Mouse (Mus musculus) liver, embryonic 14.5 days (tissue): ENCODE measurements around the gene Proz. TPM values are rescaled to one million over a fixed set of nuclear protein-coding genes. Genes with fewer than 3 reads are reported as not detected.

Experiments
- ATAC-seq: fragments of 200-750 bp; cut with Nextera tagmentation; 2 replicates; pipeline ENCODE4 v1.8.0; 2017; ENCODE audit warnings: moderate number of reproducible peaks, mild to moderate bottlenecking, moderate library complexity; ENCODE audit not compliant: insufficient read depth
- DNase-seq, 3 experiments: peaks; one replicate each; pipeline ENCODE4 v3.0.0-alpha.2; 2012 to 2013; ENCODE audit warnings: low read depth in 3 of 3, low spot score in 3 of 3
- H3K27ac ChIP-seq: fragments of 300-500 bp; sonication (generic); 2 replicates; pipeline ENCODE4 v1.5.1; 2014; ENCODE audit warnings: moderate library complexity, mild to moderate bottlenecking, control low read depth, inconsistent platforms
- H3K27me3 ChIP-seq: fragments of 300-500 bp; sonication (generic); 2 replicates; pipeline ENCODE4 v1.6.1; 2014; ENCODE audit warnings: mild to moderate bottlenecking, low read length, moderate library complexity; ENCODE audit not compliant: control insufficient read depth, insufficient read depth
- H3K36me3 ChIP-seq: fragments of 300-500 bp; sonication (generic); replicated peaks from 2 replicates; pipeline ENCODE4 v1.6.1; 2014; ENCODE audit warnings: low read depth; ENCODE audit not compliant: control insufficient read depth, insufficient read depth
- H3K4me1 ChIP-seq, 2 experiments: fragments of 200-500 bp in 1 of 2; fragments of 300-500 bp in 1 of 2; sonication (generic) in 1 of 2; replicated peaks; 2 replicates each; pipeline ENCODE4 v1.6.1; 2012 to 2014; ENCODE audit warnings: antibody characterized with exemption in 1 of 2, inconsistent platforms in 1 of 2, low read length in 1 of 2; ENCODE audit not compliant: control insufficient read depth in 2 of 2, insufficient read depth in 2 of 2
- H3K4me2 ChIP-seq: fragments of 300-500 bp; sonication (generic); 2 replicates; pipeline ENCODE4 v1.6.1; 2014; ENCODE audit warnings: low read depth, mild to moderate bottlenecking, control low read depth, moderate library complexity
- H3K4me3 ChIP-seq, 2 experiments: fragments of 200-500 bp in 1 of 2; fragments of 300-500 bp in 1 of 2; sonication (generic) in 1 of 2; 2 replicates each; pipeline ENCODE4 v1.5.1; 2012 to 2014; ENCODE audit warnings: low read depth in 2 of 2, low read length in 2 of 2, mild to moderate bottlenecking in 2 of 2, control low read depth in 1 of 2, inconsistent platforms in 1 of 2, moderate library complexity in 1 of 2; ENCODE audit not compliant: insufficient read depth in 1 of 2
- H3K9ac ChIP-seq: fragments of 300-500 bp; sonication (generic); replicated peaks from 2 replicates; pipeline ENCODE4 v1.6.1; 2014; ENCODE audit warnings: mild to moderate bottlenecking, control low read depth, moderate library complexity
- H3K9me3 ChIP-seq: fragments of 300-500 bp; sonication (generic); 2 replicates; pipeline ENCODE4 v1.6.1; 2016; ENCODE audit warnings: low read length, mixed read lengths; ENCODE audit not compliant: control insufficient read depth
- CTCF ChIP-seq: IDR thresholded peaks from 2 replicates; pipeline ENCODE4 v1.5.1; 2016; ENCODE audit warnings: antibody characterized with exemption, low read depth, control low read depth
- EP300 ChIP-seq: IDR thresholded peaks from 2 replicates; pipeline ENCODE4 v1.6.1; 2016; ENCODE audit warnings: antibody characterized with exemption, low read depth
- WGBS: fragments of 180-500 bp; shearing (Covaris S2); extraction: QIAGEN DNeasy Blood & Tissue Kit; methylation state at CpG from one replicate; pipeline ENCODE4 v1.1.7; 2014; ENCODE audit not compliant: insufficient replicate concordance; 5-methylcytosine and 5-hydroxymethylcytosine counted together
- polyA plus RNA-seq, 2 experiments: library from polyadenylated mRNA; depleted of rRNA in 1 of 2; stranded (reverse) in 1 of 2; unstranded in 1 of 2; fragments of >200 nt; fragmentation: Nextera tagmentation in 1 of 2; extraction: Ambion mirVana in 1 of 2; gene quantifications; 2 replicates each; pipeline versions ENCODE4 v1.2.1 to v1.2.3; 2012 to 2014

Proz gene
- polyA plus RNA-seq, 2 experiments, result 24.6 to 30.2 TPM

- WGBS, result under 1% methylated on average over 72 of the region's 87 CpGs
- Histone ChIP-seq H3K36me3 (no peaks in the 10 kb centered on the region; the same call in 1 of the 2 replicates), H3K9me3 (no peaks in the 10 kb centered on the region), H3K27ac (peak within 1 kb of the TSS; percentile 92), H3K4me1 (peaks cover 31 to 34% of the 10 kb centered on the region in 2 experiments), H3K27me3 (no peaks in the 10 kb centered on the region), H3K4me3 (peak within 1 kb of the TSS; percentile 89 to 95), H3K9ac (peak within 1 kb of the TSS; percentile 98), H3K4me2 (peak within 1 kb of the TSS; percentile 96)
- ATAC-seq (peak; percentile 84), DNase-seq (peak; percentile 94 to 96 (median 95))
- TF ChIP-seq CTCF (peak; percentile 88), EP300 (no peak)
Measured at GRCm38 (mm10) chr8:13105087-13105881, 44.6 kb downstream of the Proz start, which contains the start of the genes Pcid2 and Cul4a. TSS of gene Pcid2 (minus strand) at chr8:13105459. TSS of gene Cul4a (plus strand) at chr8:13105621.

- Histone ChIP-seq H3K4me2 (peak overlapping the region; percentile 80), H3K27ac (peak overlapping the region; percentile 92), H3K36me3 (no peaks in the 10 kb centered on the region; the same call in 1 of the 2 replicates), H3K4me3 (peak overlapping the region; percentile 89 to 95), H3K4me1 (peaks cover 34 to 37% of the 10 kb centered on the region in 2 experiments), H3K27me3 (no peaks in the 10 kb centered on the region), H3K9me3 (no peaks in the 10 kb centered on the region), H3K9ac (peak overlapping the region; percentile 98)
- TF ChIP-seq EP300 (no peak), CTCF (no peak)
- no peak for DNase-seq
- WGBS, result 0% methylated on average over 60 of the region's 63 CpGs
- ATAC-seq, result peak; percentile 45
Measured at GRCm38 (mm10) chr8:13105908-13106551, 45.3 kb downstream of the Proz start.

- H3K27me3 ChIP-seq, result no peaks in the 10 kb centered on the region
- H3K9me3 ChIP-seq, result no peaks in the 10 kb centered on the region
- H3K27ac ChIP-seq, result peak overlapping the region; percentile 92
- WGBS, result 26% methylated on average over 13 of the region's 13 CpGs
- H3K4me3 ChIP-seq, result peak overlapping the region; percentile 54 to 95
- H3K9ac ChIP-seq, result peak overlapping the region; percentile 98
- H3K36me3 ChIP-seq, result peaks cover 4% of the 10 kb centered on the region
- peak; percentile 36 for ATAC-seq
- DNase-seq, result peak; percentile 72 to 75 (median 74)
- no peak for TF ChIP-seq CTCF
- peak; percentile 86 for TF ChIP-seq EP300
- H3K4me2 ChIP-seq, result peak overlapping the region; percentile 80
- peaks cover 34 to 38% of the 10 kb centered on the region in 2 experiments for H3K4me1 ChIP-seq
Measured at GRCm38 (mm10) chr8:13107990-13108638, 47.4 kb downstream of the Proz start.

GRCm38 (mm10) chr8:13108967-13109366 is 48.3 kb downstream of the Proz start:
- ATAC-seq (peak; percentile 14; the same call in 1 of the 2 replicates), DNase-seq (peak; percentile 67 to 72 (median 68))
- WGBS, result 40% methylated on average over 8 of the region's 8 CpGs
- TF ChIP-seq EP300 (peak; percentile 89), CTCF (no peak)
- H3K9ac ChIP-seq, result peak overlapping the region; percentile 98
- H3K36me3 ChIP-seq, result peaks cover 10% of the 10 kb centered on the region
- H3K4me1 ChIP-seq, result peaks cover 32 to 34% of the 10 kb centered on the region in 2 experiments
- no peaks in the 10 kb centered on the region for H3K27me3 ChIP-seq
- H3K27ac ChIP-seq, result peak overlapping the region; percentile 92
- H3K9me3 ChIP-seq, result no peaks in the 10 kb centered on the region
- peak overlapping the region; percentile 80 for H3K4me2 ChIP-seq
- peak overlapping the region; percentile 54 to 95 for H3K4me3 ChIP-seq
